Mouse (Mus musculus) MEL (cell line): ENCODE measurements around the gene Rabep1.

Source experiments
- CTCF ChIP-seq, 3 experiments: IDR thresholded peaks in 2 of 3; conservative IDR thresholded peaks in 1 of 3; 2 replicates each; pipeline ENCODE4 v1.5.1; 2011 to 2012; ENCODE audit warnings: low read length in 3 of 3, low read depth in 2 of 3, mild to moderate bottlenecking in 2 of 3, improper control_type of control experiment in 1 of 3, inconsistent platforms in 1 of 3, mixed read lengths in 1 of 3, moderate library complexity in 1 of 3; ENCODE audit not compliant: control insufficient read depth in 1 of 3, insufficient read depth in 1 of 3, poor library complexity in 1 of 3, severe bottlenecking in 1 of 3
- ELF1 ChIP-seq: IDR thresholded peaks from 2 replicates; pipeline ENCODE4 v1.6.1; 2014; ENCODE audit warnings: low read depth, mild to moderate bottlenecking, inconsistent platforms, low read length, improper control_type of control experiment, moderate library complexity
- EP300 ChIP-seq, 2 experiments: IDR thresholded peaks; 2 replicates each; pipeline ENCODE4 v1.6.1; 2011; ENCODE audit warnings: improper control_type of control experiment in 2 of 2, low read length in 2 of 2, low read depth in 1 of 2, mild to moderate bottlenecking in 1 of 2
- MAFK ChIP-seq: IDR thresholded peaks from 2 replicates; pipeline ENCODE4 v1.6.1; 2011; ENCODE audit warnings: low read depth, mild to moderate bottlenecking, low read length, improper control_type of control experiment, borderline replicate concordance
- MXI1 ChIP-seq: IDR thresholded peaks from 2 replicates; pipeline ENCODE4 v1.6.1; 2011; ENCODE audit warnings: mild to moderate bottlenecking, low read depth, low read length, improper control_type of control experiment
- NELFE ChIP-seq: IDR thresholded peaks from 2 replicates; pipeline ENCODE4 v1.6.1; 2011; ENCODE audit warnings: low read depth, low read length, improper control_type of control experiment
- POLR2A ChIP-seq, 2 experiments: IDR thresholded peaks; 2 replicates each; pipeline ENCODE4 v1.6.1; 2011 to 2012; ENCODE audit warnings: low read length in 2 of 2, mild to moderate bottlenecking in 2 of 2, control low read depth in 1 of 2, improper control_type of control experiment in 1 of 2, low read depth in 1 of 2, moderate library complexity in 1 of 2; ENCODE audit not compliant: control insufficient read depth in 1 of 2, insufficient read depth in 1 of 2, poor library complexity in 1 of 2
- POLR2AphosphoS5 ChIP-seq: IDR thresholded peaks from 2 replicates; pipeline ENCODE4 v1.6.1; 2012; ENCODE audit warnings: low read depth, borderline replicate concordance, mild to moderate bottlenecking, inconsistent platforms, low read length, moderate library complexity, mixed read lengths
- RAD21 ChIP-seq: IDR thresholded peaks from 2 replicates; pipeline ENCODE4 v1.6.1; 2011; ENCODE audit warnings: mild to moderate bottlenecking, low read depth, low read length, improper control_type of control experiment
- TAL1 ChIP-seq: IDR thresholded peaks from 2 replicates; pipeline ENCODE4 v1.6.1; 2012; ENCODE audit warnings: mild to moderate bottlenecking, inconsistent platforms, low read length, moderate library complexity, mixed read lengths
- TCF12 ChIP-seq: IDR thresholded peaks from 2 replicates; pipeline ENCODE4 v1.6.1; 2014; ENCODE audit warnings: low read depth, mild to moderate bottlenecking, inconsistent platforms, low read length, improper control_type of control experiment, moderate library complexity
- ZMIZ1 ChIP-seq: IDR thresholded peaks from 2 replicates; pipeline ENCODE4 v1.6.1; 2012; ENCODE audit warnings: low read depth, mild to moderate bottlenecking, inconsistent platforms, low read length, improper control_type of control experiment, moderate library complexity
- ZNF384 ChIP-seq: IDR thresholded peaks from 2 replicates; pipeline ENCODE4 v1.6.1; 2012; ENCODE audit warnings: low read depth, mild to moderate bottlenecking, inconsistent platforms, low read length, improper control_type of control experiment

DNA sequence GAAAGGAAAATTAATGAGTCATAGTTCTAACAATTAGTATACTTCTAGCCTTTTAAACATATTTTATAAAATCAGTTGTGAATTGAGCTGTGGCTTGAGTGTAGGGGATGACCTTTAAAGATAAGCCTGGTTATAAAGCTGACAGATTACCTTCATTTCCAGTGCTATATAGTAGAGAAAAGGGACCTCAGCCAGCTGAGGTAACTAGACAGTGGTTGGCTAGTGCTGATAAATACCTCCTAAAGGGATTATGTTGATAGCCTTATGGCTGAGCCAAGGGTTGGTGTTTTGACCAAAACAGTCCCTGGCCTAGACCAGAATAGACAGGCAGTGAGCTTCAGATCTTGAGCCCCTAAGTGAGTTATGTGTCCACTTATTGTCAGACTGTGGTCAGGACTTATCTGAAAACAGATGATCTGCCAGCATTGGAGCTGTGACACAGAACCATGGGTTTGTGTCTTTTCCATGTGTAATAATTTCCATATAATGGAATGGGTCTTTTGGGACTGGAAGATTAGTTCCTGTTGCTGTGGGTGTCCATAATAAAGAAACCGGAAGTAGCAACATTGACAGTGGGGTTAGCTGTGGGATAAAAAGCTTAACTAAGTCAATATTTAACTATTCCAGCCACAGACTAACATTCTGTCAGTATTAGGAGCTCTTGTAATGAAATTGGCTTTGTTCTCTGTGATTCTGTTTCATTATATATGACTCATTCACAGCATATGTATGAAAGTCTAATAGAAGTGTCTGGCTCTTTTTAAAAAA, 29.5 kb downstream of the Rabep1 start:
- TF ChIP-seq ZNF384 (no peak), EP300 (IDR thresholded peaks at IDR 0.05; ENCODE audit: low read depth in 1 of 2, low read length in 2 of 2) (peak in 1 of 2 experiments; percentile 15; a peak in 1 of 4 replicates), CTCF (IDR thresholded peaks at IDR 0.05 in 2 of 3, conservative IDR thresholded peaks at IDR 0.05 in 1 of 3; ENCODE audit: control insufficient read depth in 1 of 3, insufficient read depth in 1 of 3, low read depth in 2 of 3, low read length in 3 of 3, poor library complexity in 1 of 3, severe bottlenecking in 1 of 3) (no peak), TCF12 (no peak), POLR2A (IDR thresholded peaks at IDR 0.05; ENCODE audit: control insufficient read depth in 1 of 2, insufficient read depth in 1 of 2, low read depth in 1 of 2, low read length in 2 of 2, poor library complexity in 1 of 2) (no peak), NELFE (no peak), MXI1 (no peak), POLR2AphosphoS5 (no peak), ZMIZ1 (no peak), RAD21 (no peak), ELF1 (no peak), MAFK (no peak), TAL1 (no peak)
